Mouse (Mus musculus) heart, postnatal 36 days (tissue): ENCODE results near the gene Map1s. TPM values are rescaled to one million over a fixed set of nuclear protein-coding genes. Genes with fewer than 3 reads are reported as not detected.

ENCODE experiments used
- DNase-seq, 2 experiments: peaks; one replicate each; pipeline ENCODE4 v3.0.0; 2021 to 2022
- intact Hi-C: fragments of 180-260 bp; cut with DNase I; formaldehyde crosslinking; loops from one replicate; pipeline ENCODE4 v1.15.1; 2025
- microRNA-seq, 2 experiments: library from miRNA; unstranded; fragments of <30 nt; microRNA quantifications; one replicate each; pipeline ENCODE4 v1.2.0; 2021; ENCODE audit warnings: borderline number of aligned reads in 2 of 2
- total RNA-seq, 2 experiments: library from RNA; stranded (reverse); gene quantifications; 2 replicates each; pipeline ENCODE4 v1.2.3; 2021

Gene Map1s
- total RNA-seq, 2 experiments from 2014 or later = 18.1 to 20.3 TPM

DNA sequence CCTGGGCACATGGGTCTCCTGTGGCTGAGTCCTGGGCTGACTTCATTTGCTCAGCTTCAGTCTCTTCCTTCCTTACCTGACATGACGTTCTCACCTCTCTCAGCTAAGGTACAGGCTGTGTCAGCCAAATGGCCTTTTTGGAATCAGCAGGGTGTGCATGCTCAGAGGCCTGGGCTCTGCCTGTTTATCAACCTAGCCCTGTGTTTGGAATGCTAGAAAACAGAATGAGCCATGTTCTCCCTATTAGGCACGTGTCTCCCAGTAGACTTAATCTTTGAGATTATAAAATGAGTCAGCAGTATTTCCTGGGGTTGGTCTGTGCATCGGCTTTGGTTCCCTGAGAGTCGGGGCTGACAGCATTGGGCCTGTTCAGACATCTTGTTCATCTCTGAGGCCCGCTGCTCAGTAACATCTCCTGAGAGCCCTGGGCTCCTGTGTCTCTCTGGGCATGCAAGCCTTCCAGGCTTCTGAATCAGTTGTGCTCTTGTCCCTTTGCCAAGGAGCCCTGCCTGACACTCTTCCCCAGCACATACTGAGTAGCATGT lies 23.1 kb downstream of the Map1s start:
- DNase-seq = peak in 1 of 2 experiments; percentile 41
- intact Hi-C loops = no loop called here

DNA sequence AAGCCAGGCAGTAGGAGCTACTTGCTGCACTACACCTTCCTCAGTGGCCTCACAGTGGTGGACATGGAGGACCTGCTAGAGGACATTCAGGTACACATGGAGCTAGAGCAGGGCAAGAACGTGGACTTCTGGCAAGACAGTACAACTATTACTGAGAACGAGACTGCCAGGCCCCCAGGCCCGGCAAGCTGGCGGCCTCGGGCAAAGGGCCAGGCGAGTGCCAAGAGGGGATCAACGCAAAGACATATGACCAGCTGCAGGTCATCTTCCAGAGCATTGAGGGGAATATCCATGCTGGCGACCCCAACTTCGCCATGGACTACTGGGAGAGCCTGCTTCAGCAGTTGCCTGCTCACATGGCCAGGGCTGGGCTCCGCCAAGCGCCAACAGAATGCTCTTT lies 26.0 kb downstream of the Map1s start:
- intact Hi-C loops = no loop called here
- DNase-seq = no peak

- DNase-seq = no peak
- intact Hi-C loops = no loop called here
These were observed 27.3 kb downstream of the Map1s start for GRCm38 (mm10) chr8:70933036-70933435.

- intact Hi-C loops = no loop called here
- DNase-seq = no peak
These were observed 29.1 kb downstream of the Map1s start for GRCm38 (mm10) chr8:70934786-70935185.

GRCm38 (mm10) chr8:70937200-70937599 lies 31.5 kb downstream of the Map1s start:
- no peak for DNase-seq
- intact Hi-C loops = no loop called here

GRCm38 (mm10) chr8:70941478-70941877 lies 35.7 kb downstream of the Map1s start:
- DNase-seq = no peak
- intact Hi-C loops = no loop called here

DNA sequence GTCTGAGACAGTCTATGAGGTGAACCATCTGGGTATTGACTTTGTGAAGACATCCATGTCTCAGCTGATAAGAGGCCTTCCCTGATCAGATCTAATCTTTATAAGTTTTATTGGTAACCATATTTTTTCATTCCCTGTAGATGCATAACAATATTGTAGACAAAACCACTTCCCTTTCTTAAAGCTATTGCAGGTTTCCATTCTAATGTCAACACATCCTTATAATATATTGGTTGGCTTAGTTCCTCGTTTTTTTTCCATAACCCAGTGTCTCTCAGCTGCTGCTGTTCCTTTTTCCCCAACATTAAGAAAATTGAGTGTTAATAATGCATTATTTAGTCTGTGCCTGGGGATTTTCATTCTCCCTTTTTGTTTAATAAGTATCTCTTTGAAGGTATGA lies 37.5 kb downstream of the Map1s start:
- DNase-seq = no peak
- intact Hi-C loops = no loop called here

- DNase-seq = no peak
These were observed 44.1 kb downstream of the Map1s start for GRCm38 (mm10) chr8:70949847-70950246.

DNA sequence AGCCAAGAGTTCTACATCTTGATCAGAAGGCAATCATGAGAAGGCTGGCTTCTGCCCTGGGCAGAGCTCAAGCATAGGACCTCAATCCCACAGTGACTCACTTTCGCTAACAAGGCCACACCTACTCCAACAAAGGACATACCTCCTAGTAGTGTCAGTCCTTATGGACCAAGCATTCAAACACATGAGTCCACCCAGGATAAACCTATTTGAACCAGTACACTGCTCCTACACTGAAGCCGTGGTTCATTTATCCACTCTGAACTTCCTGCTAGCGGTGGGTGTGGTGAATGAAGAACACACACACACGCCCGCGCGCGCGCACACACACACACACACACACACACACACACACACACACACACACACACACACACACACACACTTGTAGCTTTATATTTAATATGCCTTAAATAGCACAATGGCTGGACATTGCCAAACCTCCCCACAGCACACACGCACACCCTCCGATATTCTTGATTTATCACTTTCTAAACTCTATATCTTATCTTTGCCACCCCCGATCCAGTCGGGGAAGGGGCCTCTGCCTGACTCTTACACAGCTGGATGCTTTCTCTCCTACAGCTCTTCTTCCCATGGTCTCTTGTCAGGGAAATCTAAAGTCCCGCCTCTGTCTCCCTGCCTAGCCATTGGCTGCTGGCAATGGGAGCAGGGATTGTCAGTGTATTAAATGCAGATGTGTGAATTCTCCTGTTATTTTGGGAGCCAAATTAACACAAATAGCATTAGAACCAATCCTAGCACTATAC lies 55.2 kb downstream of the Map1s start:
- intact Hi-C loops = no loop called here
- DNase-seq = no peak

More at GRCm38 (mm10) chr8:70949847-70950246, 44.1 kb downstream of the Map1s start:
- intact Hi-C loops = no loop called here

DNA sequence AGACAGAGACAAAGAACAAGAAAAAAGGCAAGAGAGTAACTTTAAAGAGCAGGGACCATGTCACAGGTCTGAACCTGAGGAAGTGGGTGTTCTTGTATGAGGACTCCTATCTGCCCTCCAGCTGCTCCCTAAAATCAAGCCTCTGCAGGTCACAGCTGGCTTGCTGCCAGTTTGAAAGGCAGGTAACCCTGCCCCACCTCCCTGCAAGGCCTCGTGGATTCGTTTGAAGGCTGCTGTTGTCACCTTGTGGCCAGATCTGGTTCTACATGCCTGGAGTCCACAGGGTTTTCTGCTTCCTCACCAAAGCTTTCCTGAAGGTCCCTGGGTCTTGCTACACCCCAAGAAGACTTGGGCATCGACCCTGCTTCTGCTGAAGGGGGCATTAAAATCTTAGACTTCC lies 58.4 kb downstream of the Map1s start:
- intact Hi-C loops = loop anchor here (2.0 kb wide), 1 partner anchor 65 kb away; no protein-coding TSS in a partner anchor
- peak in 1 of 2 experiments; percentile 11 for DNase-seq

DNA sequence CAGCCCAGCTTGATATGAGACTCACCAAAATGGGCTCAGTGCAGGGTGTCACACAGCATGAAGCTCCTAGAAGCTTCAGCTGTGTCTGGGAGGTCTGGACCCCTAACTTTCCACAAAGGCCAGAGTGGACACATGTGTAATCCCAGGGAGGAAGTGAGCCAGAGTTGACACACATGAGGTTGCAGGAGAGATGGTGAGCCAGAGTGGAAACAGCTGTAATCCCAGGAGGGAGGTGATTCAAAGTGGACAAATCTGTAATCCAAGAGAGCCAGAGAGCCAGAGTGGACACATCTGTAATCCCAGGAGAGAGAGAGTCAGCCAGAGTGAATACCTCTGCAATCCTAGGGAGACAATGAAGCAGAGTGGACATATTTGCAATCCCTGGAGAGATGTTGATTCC lies 59.1 kb downstream of the Map1s start:
- DNase-seq = no peak

More for the DNA sequence above, 59.1 kb downstream of the Map1s start:
- intact Hi-C loops = loop anchor here (2.0 kb wide), 1 partner anchor 66 kb away; no protein-coding TSS in a partner anchor

Small RNA genes within 50 kb of the gene (microRNA-seq; reads per million reads assigned to microRNA genes)
- 1.4 to 3.4 reads per million in 2 experiments for gene Mir1969
- 0 reads per million in 2 experiments for gene Mir7067

Other genes starting within 250 kb of the Map1s start
- gene Pgpep1, start 245.5 kb upstream of the Map1s start, total RNA-seq = 10 to 100 TPM; 39.6 to 44.9 TPM
- gene Lsm4, start 232.7 kb upstream of the Map1s start, total RNA-seq = 10 to 100 TPM; 64.0 to 66.8 TPM
- gene Jund, start 207.0 kb upstream of the Map1s start, total RNA-seq = 100 to 1,000 TPM; 124 to 138 TPM
- gene Iqcn, start 202.5 kb upstream of the Map1s start, total RNA-seq = under 1 TPM in 1 of 2 experiments, not detected in 1; 0.06 TPM
- gene Gm3336, start 187.4 kb upstream of the Map1s start, total RNA-seq = not detected
- gene Pde4c, start 182.2 kb upstream of the Map1s start, total RNA-seq = 1 to 10 TPM; 2.0 to 3.7 TPM
- gene Rab3a, start 151.3 kb upstream of the Map1s start, total RNA-seq = 10 to 100 TPM; 45.0 to 49.3 TPM
- gene Mpv17l2, start 145.0 kb upstream of the Map1s start, total RNA-seq = 10 to 100 TPM; 28.0 to 30.8 TPM
- 10 to 100 TPM; 23.6 to 24.5 TPM for gene Pik3r2, start 129.2 kb upstream of the Map1s start, total RNA-seq
- 1 to 10 TPM; 6.4 to 8.9 TPM for gene Mast3, start 100.9 kb upstream of the Map1s start, total RNA-seq
- not detected for gene Il12rb1, start 97.5 kb upstream of the Map1s start, total RNA-seq
- 10 to 100 TPM; 11.3 to 11.4 TPM for gene Arrdc2, start 66.2 kb upstream of the Map1s start, total RNA-seq
- 10 to 100 TPM; 10.4 to 13.6 TPM for gene Kcnn1, start 42.7 kb upstream of the Map1s start, total RNA-seq
- gene Ccdc124, start 32.0 kb upstream of the Map1s start, total RNA-seq = 10 to 100 TPM; 45.2 to 49.4 TPM
- not detected for gene Slc5a5, start 13.2 kb upstream of the Map1s start, total RNA-seq
- gene Rpl18a, start 8.5 kb upstream of the Map1s start, total RNA-seq = 100 to 1,000 TPM; 895 to 990 TPM